Mouse (Mus musculus) heart, embryonic 11.5 days (tissue): ENCODE data around the gene Hs6st3. TPM values are rescaled to one million over a fixed set of nuclear protein-coding genes. Genes with fewer than 3 reads are reported as not detected.

ENCODE experiments used
- ATAC-seq: fragments of 200-750 bp; cut with Nextera tagmentation; replicated peaks from 2 replicates; pipeline ENCODE4 v1.8.0; 2017; ENCODE audit warnings: moderate library complexity; ENCODE audit not compliant: insufficient number of reproducible peaks, low FRiP score, low TSS enrichment
- H3K27ac ChIP-seq: fragments of 300-500 bp; sonication (generic); 2 replicates; pipeline ENCODE4 v1.5.1; 2014; ENCODE audit warnings: mild to moderate bottlenecking, low read depth, low read length
- H3K27me3 ChIP-seq: fragments of 300-500 bp; sonication (generic); 2 replicates; pipeline ENCODE4 v1.6.1; 2014; ENCODE audit warnings: mild to moderate bottlenecking, low read length, mixed read lengths; ENCODE audit not compliant: control insufficient read depth, insufficient read depth
- H3K36me3 ChIP-seq: fragments of 300-500 bp; sonication (generic); 2 replicates; pipeline ENCODE4 v1.6.1; 2014; ENCODE audit warnings: mild to moderate bottlenecking, low read length, moderate library complexity, mixed read lengths; ENCODE audit not compliant: control insufficient read depth, insufficient read depth
- H3K4me1 ChIP-seq: fragments of 300-500 bp; sonication (generic); 2 replicates; pipeline ENCODE4 v1.6.1; 2014; ENCODE audit warnings: low read length; ENCODE audit not compliant: control insufficient read depth, insufficient read depth
- H3K4me2 ChIP-seq: fragments of 300-500 bp; sonication (generic); 2 replicates; pipeline ENCODE4 v1.6.1; 2014; ENCODE audit warnings: mild to moderate bottlenecking, moderate library complexity
- H3K4me3 ChIP-seq: fragments of 300-500 bp; sonication (generic); 2 replicates; pipeline ENCODE4 v1.5.1; 2014; ENCODE audit warnings: low read depth, low read length
- H3K9ac ChIP-seq: fragments of 300-500 bp; sonication (generic); 2 replicates; pipeline ENCODE4 v1.6.1; 2014; ENCODE audit warnings: mild to moderate bottlenecking, low read depth, low read length, moderate library complexity
- H3K9me3 ChIP-seq: fragments of 300-500 bp; sonication (generic); replicated peaks from 2 replicates; pipeline ENCODE4 v1.6.1; 2016; ENCODE audit warnings: low read length; ENCODE audit not compliant: control insufficient read depth
- WGBS: fragments of 180-500 bp; shearing (Covaris S2); extraction: QIAGEN DNeasy Blood & Tissue Kit; methylation state at CpG from one replicate; pipeline ENCODE4 v1.1.7; 2014; ENCODE audit not compliant: insufficient replicate concordance; 5-methylcytosine and 5-hydroxymethylcytosine counted together
- polyA plus RNA-seq: library from polyadenylated mRNA; unstranded; fragments of >200 nt; fragmentation: Nextera tagmentation; extraction: Ambion mirVana; gene quantifications from 2 replicates; pipeline ENCODE4 v1.2.1, GENCODE M21; 2014

Gene Hs6st3
- polyA plus RNA-seq, 1 experiment from 2014 or later = 0.20 TPM

- Histone ChIP-seq H3K4me1 (no peaks in the 10 kb centered on the region), H3K9me3 (no peaks in the 10 kb centered on the region), H3K4me2 (peak overlapping the region; percentile 63), H3K36me3 (no peaks in the 10 kb centered on the region), H3K27me3 (no peaks in the 10 kb centered on the region), H3K9ac (no peak overlapping the region), H3K27ac (no peak overlapping the region), H3K4me3 (peak overlapping the region; percentile 40; the same call in 1 of the 2 replicates)
- ATAC-seq = peak; percentile 35; the same call in 1 of the 2 replicates
- WGBS = 27% methylated on average over 3 of the region's 3 CpGs
These were observed 14.1 kb upstream of the Hs6st3 start for GRCm38 (mm10) chr14:119124061-119124460.

GRCm38 (mm10) chr14:119125840-119126239 lies 12.3 kb upstream of the Hs6st3 start:
- 51% methylated on average over 4 of the region's 4 CpGs for WGBS
- Histone ChIP-seq H3K9me3 (no peaks in the 10 kb centered on the region), H3K9ac (no peak overlapping the region), H3K36me3 (no peaks in the 10 kb centered on the region), H3K4me3 (no peak overlapping the region), H3K4me2 (no peak overlapping the region), H3K27me3 (no peaks in the 10 kb centered on the region), H3K4me1 (no peaks in the 10 kb centered on the region), H3K27ac (no peak overlapping the region)
- no peak for ATAC-seq

GRCm38 (mm10) chr14:119127330-119127729 lies 10.8 kb upstream of the Hs6st3 start:
- 80% methylated on average over 2 of the region's 2 CpGs for whole genome bisulfite sequencing
- no peak for ATAC-seq
- Histone ChIP-seq H3K27ac (no peak overlapping the region), H3K4me3 (no peak overlapping the region), H3K9ac (no peak overlapping the region), H3K36me3 (no peaks in the 10 kb centered on the region), H3K4me2 (no peak overlapping the region), H3K4me1 (no peaks in the 10 kb centered on the region), H3K9me3 (no peaks in the 10 kb centered on the region), H3K27me3 (no peaks in the 10 kb centered on the region)

- no peaks in the 10 kb centered on the region for H3K36me3 ChIP-seq
- peak overlapping the region; percentile 70 for H3K4me3 ChIP-seq
- H3K4me2 ChIP-seq = peak overlapping the region; percentile 99
- H3K27ac ChIP-seq = no peak overlapping the region
- WGBS = under 1% methylated on average over 37 of the region's 38 CpGs
- peak; percentile 71 for ATAC-seq
- H3K27me3 ChIP-seq = peaks cover 50% of the 10 kb centered on the region
- H3K9me3 ChIP-seq = no peaks in the 10 kb centered on the region
- peaks cover 5% of the 10 kb centered on the region; the same call in 1 of the 2 replicates for H3K4me1 ChIP-seq
- peak overlapping the region; percentile 67 for H3K9ac ChIP-seq
These were observed 632 bp upstream of the Hs6st3 start for GRCm38 (mm10) chr14:119137512-119137905.

- H3K36me3 ChIP-seq = no peaks in the 10 kb centered on the region
- 4% methylated on average over 20 of the region's 20 CpGs for WGBS
- H3K4me3 ChIP-seq = peak overlapping the region; percentile 70
- no peaks in the 10 kb centered on the region for H3K9me3 ChIP-seq
- H3K4me2 ChIP-seq = peak overlapping the region; percentile 99
- H3K9ac ChIP-seq = 0 out of 2 replicates have a peak overlapping the region, but pooled peaks have one; percentile 22
- ATAC-seq = no peak
- peaks cover 50% of the 10 kb centered on the region for H3K27me3 ChIP-seq
- H3K27ac ChIP-seq = no peak overlapping the region
- H3K4me1 ChIP-seq = peaks cover 5% of the 10 kb centered on the region; the same call in 1 of the 2 replicates
These were observed 602 bp downstream of the Hs6st3 start for GRCm38 (mm10) chr14:119138786-119139100.

GRCm38 (mm10) chr14:119139381-119139950 lies 1.3 kb downstream of the Hs6st3 start:
- peaks cover 50% of the 10 kb centered on the region for H3K27me3 ChIP-seq
- H3K4me2 ChIP-seq = peak overlapping the region; percentile 99
- H3K27ac ChIP-seq = no peak overlapping the region
- no peaks in the 10 kb centered on the region for H3K9me3 ChIP-seq
- no peak overlapping the region for H3K9ac ChIP-seq
- 40% methylated on average over 9 of the region's 9 CpGs for WGBS
- ATAC-seq = no peak
- no peaks in the 10 kb centered on the region for H3K36me3 ChIP-seq
- H3K4me1 ChIP-seq = peaks cover 5% of the 10 kb centered on the region; the same call in 1 of the 2 replicates
- peak overlapping the region; percentile 70 for H3K4me3 ChIP-seq

- WGBS = 66% methylated on average over 2 of the region's 2 CpGs
- Histone ChIP-seq H3K27ac (no peak overlapping the region), H3K4me3 (no peak overlapping the region), H3K36me3 (no peaks in the 10 kb centered on the region), H3K27me3 (no peaks in the 10 kb centered on the region), H3K9ac (no peak overlapping the region), H3K4me1 (no peaks in the 10 kb centered on the region), H3K4me2 (no peak overlapping the region), H3K9me3 (peaks cover 7% of the 10 kb centered on the region; the same call in 1 of the 2 replicates)
- no peak for ATAC-seq
These were observed 14.9 kb downstream of the Hs6st3 start for GRCm38 (mm10) chr14:119153088-119153487.

- no peak overlapping the region for H3K27ac ChIP-seq
- no peak for ATAC-seq
- 80% methylated on average over 9 of the region's 9 CpGs for WGBS
- no peak overlapping the region for H3K4me2 ChIP-seq
- no peaks in the 10 kb centered on the region for H3K9me3 ChIP-seq
- no peak overlapping the region for H3K4me3 ChIP-seq
- H3K36me3 ChIP-seq = no peaks in the 10 kb centered on the region
- no peak overlapping the region for H3K9ac ChIP-seq
- no peaks in the 10 kb centered on the region for H3K4me1 ChIP-seq
- no peaks in the 10 kb centered on the region for H3K27me3 ChIP-seq
These were observed 55.8 kb downstream of the Hs6st3 start for GRCm38 (mm10) chr14:119193905-119194304.

- ATAC-seq = no peak
- no peak overlapping the region for H3K4me3 ChIP-seq
- H3K4me1 ChIP-seq = no peaks in the 10 kb centered on the region
- no peaks in the 10 kb centered on the region for H3K9me3 ChIP-seq
- no peak overlapping the region for H3K4me2 ChIP-seq
- no peak overlapping the region for H3K27ac ChIP-seq
- H3K9ac ChIP-seq = no peak overlapping the region
- H3K36me3 ChIP-seq = no peaks in the 10 kb centered on the region
- 77% methylated on average over 7 of the region's 7 CpGs for whole genome bisulfite sequencing
- H3K27me3 ChIP-seq = no peaks in the 10 kb centered on the region
These were observed 65.4 kb downstream of the Hs6st3 start for GRCm38 (mm10) chr14:119203508-119203907.
